Mouse (Mus musculus) spleen, postnatal 4 days (tissue): Measurements from ENCODE around the gene Gm33815.
"Not testable (repeated sequence)": the region's sequence is repeated elsewhere in the genome, so short reads cannot be mapped to it uniquely, and the experiment has no call there.

Experiments used
- DNase-seq, 2 experiments: peaks; one replicate each; pipeline ENCODE4 v3.0.0; 2022; ENCODE audit warnings: low spot score in 2 of 2

Gene Gm33815

DNA sequence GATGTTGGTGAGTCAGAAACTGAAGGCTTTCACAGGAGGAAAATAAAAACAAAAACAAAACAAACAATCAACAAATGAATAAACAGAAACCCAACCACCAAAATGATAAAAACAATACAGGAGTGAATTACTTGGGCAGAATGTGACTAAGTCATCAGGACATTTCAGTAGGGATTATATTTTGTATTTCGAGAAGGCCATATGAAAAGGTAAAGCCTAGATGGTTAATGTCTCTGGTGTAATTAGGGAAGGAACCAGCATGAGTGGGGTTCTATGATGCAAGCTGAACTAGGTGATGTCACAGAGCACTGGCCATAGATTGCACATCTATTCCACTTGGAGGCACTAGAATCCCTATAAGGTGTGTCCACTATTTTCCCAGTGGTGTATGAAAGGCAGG, at the start of gene Gm33815:
Gene Gm33815 (plus strand): TSS at position 301 of the 400 bp plus-strand sequence.
- DNase-seq: not testable (repeated sequence)
